Mouse (Mus musculus): Measurements from ENCODE around the gene Lrcol1.

Gene Lrcol1

GRCm38 (mm10) chr5:110386371-110387330 is 42.1 kb downstream of the Lrcol1 start:
- DNase-seq (ENCODE audit: low read depth, low spot score): peak; percentile 38

DNA sequence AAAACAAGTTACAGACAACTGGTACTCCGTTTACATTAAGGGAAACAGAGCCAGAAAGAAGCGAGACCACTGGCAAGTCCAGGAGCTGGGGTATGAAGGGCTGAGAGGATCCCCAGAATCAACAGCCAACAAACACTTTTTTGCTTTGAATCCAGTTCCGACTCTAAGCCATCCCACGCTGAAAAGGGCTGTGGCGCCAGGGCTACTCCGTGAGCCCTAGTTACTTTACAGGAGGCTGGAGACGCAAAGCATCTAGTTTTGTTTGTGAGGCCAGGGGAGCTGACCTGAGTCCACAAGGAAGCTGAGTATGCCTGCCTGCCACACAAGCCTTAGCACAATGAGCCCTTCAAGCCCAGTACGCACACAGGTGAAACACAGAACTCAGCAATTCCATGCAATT is 42.8 kb downstream of the Lrcol1 start:
- no peak for DNase-seq (ENCODE audit: low read depth, low spot score)

- no peak for DNase-seq (ENCODE audit: low read depth, low spot score)
Observed at GRCm38 (mm10) chr5:110390631-110391030, 46.1 kb downstream of the Lrcol1 start.

DNA sequence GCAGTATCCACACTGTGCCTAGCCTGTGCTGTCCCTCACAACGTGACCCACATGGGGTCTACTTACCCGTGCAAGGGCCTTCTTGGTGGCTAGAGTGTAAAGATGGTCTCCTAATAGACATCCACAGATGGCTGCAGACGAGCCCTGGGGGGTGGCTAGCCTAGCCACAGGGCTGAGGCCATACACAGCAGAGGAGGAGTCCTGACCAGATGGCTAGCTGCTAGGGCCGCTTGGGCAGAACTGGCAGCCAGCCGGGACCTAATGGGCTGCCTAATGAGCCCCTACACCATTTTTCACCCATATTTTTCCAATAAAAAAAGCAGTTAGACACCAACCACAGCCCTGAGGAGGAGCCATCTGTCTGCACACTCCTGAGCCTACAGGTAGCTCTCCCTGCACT is 48.2 kb downstream of the Lrcol1 start:
- DNase-seq (ENCODE audit: low read depth, low spot score): no peak

DNA sequence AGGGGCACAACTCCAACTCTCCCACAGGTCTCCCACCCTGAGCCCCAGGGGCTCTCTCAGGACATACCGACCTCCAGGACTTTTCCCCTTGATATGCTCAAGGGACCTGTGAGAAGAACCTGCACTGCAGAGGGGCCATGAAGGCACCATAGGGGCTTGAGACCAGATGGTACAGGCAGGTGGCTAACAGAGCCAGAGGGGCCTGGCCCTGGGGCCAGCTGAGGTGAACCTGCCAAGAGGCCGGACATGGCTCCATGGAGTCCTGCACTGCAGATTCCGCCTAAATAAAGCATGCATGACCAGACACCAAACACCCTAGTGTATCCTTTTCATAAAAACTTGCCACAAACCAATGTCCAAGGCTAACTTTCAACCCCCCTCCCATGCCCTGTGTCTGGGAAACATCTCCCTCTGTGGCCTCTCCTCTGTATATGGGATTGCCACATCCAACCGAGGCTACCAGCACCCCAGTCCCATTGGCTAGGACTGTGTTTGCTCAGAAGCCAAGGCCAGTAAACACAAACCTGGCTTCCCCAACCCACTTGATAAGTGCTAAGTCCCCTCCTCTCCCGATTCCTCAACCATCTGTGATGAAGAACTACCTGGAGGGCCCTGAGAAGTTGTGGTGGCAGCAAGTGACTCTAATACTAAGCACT is 50.6 kb downstream of the Lrcol1 start:
- no peak for DNase-seq (ENCODE audit: low read depth, low spot score)

- DNase-seq (ENCODE audit: low read depth, low spot score): no peak
Observed at GRCm38 (mm10) chr5:110401101-110401500, 56.6 kb downstream of the Lrcol1 start.

- DNase-seq (ENCODE audit: low read depth, low spot score): no peak
Observed at GRCm38 (mm10) chr5:110402557-110402956, 58.0 kb downstream of the Lrcol1 start.

- no peak for DNase-seq (ENCODE audit: low read depth, low spot score)
Observed at GRCm38 (mm10) chr5:110403931-110404330, 59.4 kb downstream of the Lrcol1 start.
